Mouse (Mus musculus) midbrain, embryonic 15.5 days (tissue): ENCODE measurements around the gene Misp. TPM values are rescaled to one million over a fixed set of nuclear protein-coding genes. Genes with fewer than 3 reads are reported as not detected.

ENCODE experiments used
- ATAC-seq: fragments of 200-750 bp; cut with Nextera tagmentation; replicated peaks from 2 replicates; pipeline ENCODE4 v1.8.0; 2017; ENCODE audit warnings: moderate TSS enrichment
- H3K27ac ChIP-seq: fragments of 300-500 bp; sonication (generic); 2 replicates; pipeline ENCODE4 v1.5.1; 2015; ENCODE audit warnings: mild to moderate bottlenecking, inconsistent platforms
- H3K27me3 ChIP-seq: fragments of 300-500 bp; sonication (generic); replicated peaks from 2 replicates; pipeline ENCODE4 v1.6.1; 2015; ENCODE audit warnings: inconsistent platforms
- H3K36me3 ChIP-seq: fragments of 300-500 bp; sonication (generic); replicated peaks from 2 replicates; pipeline ENCODE4 v1.6.1; 2015; ENCODE audit warnings: inconsistent platforms
- H3K4me1 ChIP-seq: fragments of 300-500 bp; sonication (generic); 2 replicates; pipeline ENCODE4 v1.6.1; 2015; ENCODE audit warnings: inconsistent platforms
- H3K4me2 ChIP-seq: fragments of 300-500 bp; sonication (generic); 2 replicates; pipeline ENCODE4 v1.6.1; 2015; ENCODE audit warnings: inconsistent platforms, mild to moderate bottlenecking, moderate library complexity
- H3K4me3 ChIP-seq: fragments of 300-500 bp; sonication (generic); 2 replicates; pipeline ENCODE4 v1.5.1; 2015; ENCODE audit warnings: mild to moderate bottlenecking, inconsistent platforms
- H3K9ac ChIP-seq: fragments of 300-500 bp; sonication (generic); 2 replicates; pipeline ENCODE4 v1.6.1; 2015; ENCODE audit warnings: mild to moderate bottlenecking, inconsistent platforms
- H3K9me3 ChIP-seq: fragments of 300-500 bp; sonication (generic); 2 replicates; pipeline ENCODE4 v1.6.1; 2016; ENCODE audit warnings: inconsistent platforms
- WGBS: fragments of 180-500 bp; shearing (Covaris S2); methylation state at CpG from one replicate; pipeline ENCODE4 v1.1.7; 2015; ENCODE audit warnings: mixed read lengths; 5-methylcytosine and 5-hydroxymethylcytosine counted together
- polyA plus RNA-seq: library from polyadenylated mRNA; unstranded; fragments of >200 nt; fragmentation: Nextera tagmentation; extraction: Ambion mirVana; gene quantifications from 2 replicates; pipeline ENCODE4 v1.2.1, GENCODE M21; 2015

The Misp gene
- 0.23 and 0.85 TPM in 2 replicates for polyA plus RNA-seq

GRCm38 (mm10) chr10:79820782-79821181 lies at the start of gene Misp:
Gene Misp, plus strand, starts transcription at chr10:79820989.
- Histone ChIP-seq H3K27ac (no peak within 1 kb of the TSS), H3K36me3 (peaks cover 20% of the 10 kb centered on the region; the same call in 1 of the 2 replicates), H3K4me2 (no peak within 1 kb of the TSS), H3K4me3 (no peak within 1 kb of the TSS), H3K27me3 (no peaks in the 10 kb centered on the region), H3K9ac (no peak within 1 kb of the TSS), H3K4me1 (peaks cover 6% of the 10 kb centered on the region; the same call in 1 of the 2 replicates), H3K9me3 (no peaks in the 10 kb centered on the region)
- ATAC-seq = no peak
- WGBS = 75% methylated on average over 11 of the region's 11 CpGs

GRCm38 (mm10) chr10:79772320-79772719 lies 48.5 kb upstream of the Misp start:
- Histone ChIP-seq H3K27ac (no peak overlapping the region), H3K4me3 (no peak overlapping the region), H3K4me1 (peaks cover 19% of the 10 kb centered on the region), H3K36me3 (no peaks in the 10 kb centered on the region), H3K9ac (no peak overlapping the region), H3K4me2 (no peak overlapping the region), H3K9me3 (no peaks in the 10 kb centered on the region), H3K27me3 (peaks cover 11% of the 10 kb centered on the region)
- 89% methylated on average over 3 of the region's 3 CpGs for WGBS
- no peak for ATAC-seq

- Histone ChIP-seq H3K36me3 (no peaks in the 10 kb centered on the region), H3K4me2 (no peak overlapping the region), H3K4me1 (peaks cover 15% of the 10 kb centered on the region), H3K9ac (no peak overlapping the region), H3K9me3 (no peaks in the 10 kb centered on the region), H3K27me3 (peaks cover 19% of the 10 kb centered on the region), H3K4me3 (no peak overlapping the region), H3K27ac (no peak overlapping the region)
- 86% methylated on average over 2 of the region's 2 CpGs for WGBS
- no peak for ATAC-seq
Measured at GRCm38 (mm10) chr10:79773208-79773607, 47.6 kb upstream of the Misp start.

DNA sequence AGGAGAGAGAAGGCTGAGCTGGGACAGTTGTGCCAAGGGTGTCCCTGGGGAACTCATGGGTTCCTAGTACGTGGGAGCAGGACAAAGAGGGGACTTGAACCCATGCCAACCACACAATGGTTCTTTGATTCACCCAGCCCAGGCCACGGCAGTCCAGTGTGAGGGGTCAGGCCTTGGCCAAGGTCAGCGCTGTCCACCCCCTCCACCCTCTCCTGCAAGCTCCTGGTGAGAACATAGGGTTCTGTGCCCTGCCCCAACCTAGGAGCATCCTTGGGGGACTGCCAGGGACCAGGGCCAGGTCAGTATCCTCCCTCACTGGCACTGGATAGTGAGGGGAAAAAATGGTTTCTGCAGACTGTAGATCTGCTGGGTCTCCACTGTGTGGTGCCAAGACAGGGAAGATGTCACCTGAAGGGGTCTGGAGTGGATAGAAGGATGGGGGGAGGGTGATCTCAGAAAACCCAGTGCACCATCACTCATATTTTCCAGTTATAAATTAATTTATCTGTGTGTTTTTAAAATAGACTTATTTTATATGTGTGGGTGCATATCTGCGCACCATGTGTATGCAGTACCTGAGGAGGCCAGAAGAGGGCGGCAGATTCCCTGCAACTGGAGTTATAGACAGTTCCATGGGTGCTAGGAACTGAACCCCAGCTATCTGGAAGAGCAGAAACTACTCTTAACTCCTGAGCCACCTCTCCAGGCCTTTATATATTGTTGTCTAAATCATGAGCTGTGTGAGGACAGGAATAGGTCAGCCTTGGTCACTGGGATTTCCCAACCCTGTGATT lies 46.1 kb upstream of the Misp start:
- Histone ChIP-seq H3K4me3 (no peak overlapping the region), H3K27ac (no peak overlapping the region), H3K9ac (no peak overlapping the region), H3K36me3 (no peaks in the 10 kb centered on the region), H3K4me1 (peaks cover 9% of the 10 kb centered on the region; the same call in 1 of the 2 replicates), H3K27me3 (peaks cover 31% of the 10 kb centered on the region), H3K4me2 (no peak overlapping the region), H3K9me3 (no peaks in the 10 kb centered on the region)
- 69% methylated on average over 5 of the region's 5 CpGs for WGBS
- ATAC-seq = no peak

GRCm38 (mm10) chr10:79777103-79777531 lies 43.7 kb upstream of the Misp start, which contains the start of gene Fstl3:
Gene Fstl3, plus strand, starts transcription at chr10:79777272.
- H3K9ac ChIP-seq = no peak within 1 kb of the TSS
- no peaks in the 10 kb centered on the region for H3K9me3 ChIP-seq
- H3K4me1 ChIP-seq = peaks cover 20% of the 10 kb centered on the region
- peak within 1 kb of the TSS; percentile 4; the same call in 1 of the 2 replicates for H3K4me3 ChIP-seq
- H3K36me3 ChIP-seq = no peaks in the 10 kb centered on the region
- peaks cover 41% of the 10 kb centered on the region for H3K27me3 ChIP-seq
- H3K27ac ChIP-seq = no peak within 1 kb of the TSS
- H3K4me2 ChIP-seq = peak within 1 kb of the TSS; percentile 39
- WGBS = 2% methylated on average over 39 of the region's 39 CpGs
- no peak for ATAC-seq

- 11% methylated on average over 15 of the region's 15 CpGs for WGBS
- H3K36me3 ChIP-seq = no peaks in the 10 kb centered on the region
- H3K4me1 ChIP-seq = peaks cover 20% of the 10 kb centered on the region
- H3K9ac ChIP-seq = no peak overlapping the region
- H3K27me3 ChIP-seq = peaks cover 44% of the 10 kb centered on the region
- H3K4me3 ChIP-seq = no peak overlapping the region
- H3K4me2 ChIP-seq = no peak overlapping the region
- no peaks in the 10 kb centered on the region for H3K9me3 ChIP-seq
- no peak for ATAC-seq
- H3K27ac ChIP-seq = no peak overlapping the region
Measured at GRCm38 (mm10) chr10:79778006-79778405, 42.8 kb upstream of the Misp start.

DNA sequence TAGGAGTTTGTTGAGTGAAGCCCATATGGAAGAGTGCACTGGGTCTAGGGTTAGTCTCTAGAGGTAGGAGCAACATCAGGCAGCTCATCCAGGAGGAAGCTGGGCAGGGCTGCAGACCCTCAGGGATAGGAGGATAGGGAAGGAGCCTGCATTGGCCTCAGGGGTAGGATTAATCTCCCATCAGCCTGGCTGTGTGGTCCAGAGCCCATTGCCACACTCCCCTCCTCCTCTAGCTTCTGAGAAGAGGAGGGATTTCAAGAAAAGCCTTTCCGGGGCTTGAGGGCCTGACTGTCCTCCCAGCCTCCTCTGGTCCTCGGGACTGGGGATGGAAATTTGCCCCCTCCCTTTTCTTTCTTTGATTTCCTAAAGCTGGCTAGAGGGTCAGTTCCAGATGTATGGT lies 41.6 kb upstream of the Misp start:
- WGBS = 2% methylated on average over 2 of the region's 2 CpGs
- H3K4me1 ChIP-seq = peaks cover 20% of the 10 kb centered on the region
- no peaks in the 10 kb centered on the region for H3K9me3 ChIP-seq
- no peak overlapping the region for H3K4me3 ChIP-seq
- no peak overlapping the region for H3K4me2 ChIP-seq
- peaks cover 44% of the 10 kb centered on the region for H3K27me3 ChIP-seq
- H3K9ac ChIP-seq = no peak overlapping the region
- H3K27ac ChIP-seq = no peak overlapping the region
- ATAC-seq = no peak
- no peaks in the 10 kb centered on the region for H3K36me3 ChIP-seq

DNA sequence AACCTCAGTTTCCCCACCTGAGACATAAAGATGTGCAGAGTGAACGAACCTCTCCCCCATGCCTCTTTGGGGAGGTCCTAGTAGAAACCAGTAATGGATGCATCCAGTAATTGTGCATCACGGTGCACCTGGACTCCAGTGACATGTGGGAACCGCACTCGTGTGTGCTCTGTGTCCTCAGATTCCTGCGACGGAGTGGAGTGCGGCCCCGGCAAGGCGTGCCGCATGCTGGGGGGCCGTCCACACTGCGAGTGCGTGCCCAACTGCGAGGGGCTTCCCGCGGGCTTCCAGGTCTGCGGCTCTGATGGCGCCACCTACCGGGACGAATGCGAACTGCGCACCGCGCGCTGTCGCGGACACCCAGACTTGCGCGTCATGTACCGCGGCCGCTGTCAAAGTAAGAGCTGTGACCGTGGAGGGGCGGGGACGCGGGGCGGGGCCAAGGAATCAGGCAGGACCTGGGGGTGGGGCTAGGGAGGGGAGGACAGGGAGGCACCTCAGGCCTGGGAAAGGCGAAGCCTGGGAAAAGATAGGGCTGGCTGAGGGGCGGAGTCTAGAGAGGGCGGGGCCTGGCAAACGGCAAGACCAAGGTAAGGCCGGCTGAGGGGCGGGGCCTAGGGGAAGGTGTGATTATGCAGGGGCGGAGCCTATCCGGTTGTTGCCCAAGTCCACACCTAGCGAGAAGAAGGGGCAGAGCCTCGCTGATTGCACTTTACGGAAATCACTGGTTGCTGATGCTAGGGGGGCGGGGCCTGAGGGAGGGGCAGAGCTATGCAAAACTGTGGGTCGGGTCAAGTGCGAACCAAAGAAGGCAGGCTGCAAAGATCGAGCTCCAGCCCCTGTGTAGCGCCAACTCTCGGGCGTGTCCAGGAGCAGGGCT lies 40.8 kb upstream of the Misp start:
- ATAC-seq = peak; percentile 93
- Histone ChIP-seq H3K4me3 (peak overlapping the region; percentile 37), H3K9me3 (no peaks in the 10 kb centered on the region), H3K27ac (peak overlapping the region; percentile 9), H3K4me2 (peak overlapping the region; percentile 63), H3K36me3 (no peaks in the 10 kb centered on the region), H3K9ac (peak overlapping the region; percentile 2; the same call in 1 of the 2 replicates), H3K27me3 (peaks cover 44% of the 10 kb centered on the region), H3K4me1 (peaks cover 20% of the 10 kb centered on the region)
- 1% methylated on average over 55 of the region's 55 CpGs for WGBS

DNA sequence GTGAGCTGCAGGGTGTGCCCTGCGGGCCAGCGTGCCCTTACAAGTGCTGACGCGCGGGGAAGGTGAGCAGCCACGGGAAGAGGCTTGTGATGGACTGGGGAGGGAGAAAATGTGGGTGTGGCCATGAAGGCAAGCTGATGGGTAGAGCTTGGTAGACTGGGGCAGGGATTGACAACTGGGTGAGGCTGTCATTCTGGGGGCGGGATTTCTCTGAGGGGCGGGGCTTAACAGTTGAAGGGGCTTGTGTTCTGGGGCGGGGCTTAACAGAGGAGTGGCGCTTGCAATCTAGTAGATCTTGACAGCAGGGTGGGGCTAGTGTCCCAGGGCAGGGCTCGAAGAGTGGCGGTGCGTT lies 40.1 kb upstream of the Misp start:
- Histone ChIP-seq H3K4me1 (peaks cover 20% of the 10 kb centered on the region), H3K36me3 (no peaks in the 10 kb centered on the region), H3K4me3 (peak overlapping the region; percentile 37), H3K27me3 (peaks cover 44% of the 10 kb centered on the region), H3K27ac (peak overlapping the region; percentile 9), H3K9me3 (no peaks in the 10 kb centered on the region), H3K9ac (peak overlapping the region; percentile 2; the same call in 1 of the 2 replicates), H3K4me2 (peak overlapping the region; percentile 63)
- WGBS = under 1% methylated on average over 13 of the region's 13 CpGs
- ATAC-seq = no peak; the same call in 1 of the 2 replicates

DNA sequence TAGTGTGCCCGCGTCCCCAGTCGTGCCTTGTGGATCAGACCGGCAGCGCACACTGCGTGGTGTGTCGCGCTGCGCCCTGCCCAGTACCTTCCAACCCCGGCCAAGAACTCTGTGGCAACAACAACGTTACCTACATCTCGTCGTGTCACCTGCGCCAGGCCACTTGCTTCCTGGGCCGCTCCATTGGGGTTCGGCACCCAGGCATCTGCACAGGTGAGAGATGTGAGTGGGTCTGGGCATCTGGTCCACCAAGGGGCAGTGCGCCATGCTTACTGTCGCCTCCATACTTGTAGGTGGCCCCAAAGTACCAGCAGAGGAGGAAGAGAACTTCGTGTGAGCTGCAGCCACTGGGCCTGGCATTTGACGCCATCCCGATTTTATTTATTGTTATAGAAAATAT lies 39.6 kb upstream of the Misp start:
- Histone ChIP-seq H3K4me2 (peak overlapping the region; percentile 63), H3K4me3 (peak overlapping the region; percentile 37), H3K27ac (no peak overlapping the region), H3K36me3 (no peaks in the 10 kb centered on the region), H3K9me3 (no peaks in the 10 kb centered on the region), H3K9ac (no peak overlapping the region), H3K27me3 (peaks cover 44% of the 10 kb centered on the region), H3K4me1 (peaks cover 20% of the 10 kb centered on the region)
- no peak for ATAC-seq
- 29% methylated on average over 21 of the region's 21 CpGs for WGBS

- H3K27me3 ChIP-seq = peaks cover 38% of the 10 kb centered on the region
- ATAC-seq = no peak
Measured at GRCm38 (mm10) chr10:79781956-79782355, 38.8 kb upstream of the Misp start.

DNA sequence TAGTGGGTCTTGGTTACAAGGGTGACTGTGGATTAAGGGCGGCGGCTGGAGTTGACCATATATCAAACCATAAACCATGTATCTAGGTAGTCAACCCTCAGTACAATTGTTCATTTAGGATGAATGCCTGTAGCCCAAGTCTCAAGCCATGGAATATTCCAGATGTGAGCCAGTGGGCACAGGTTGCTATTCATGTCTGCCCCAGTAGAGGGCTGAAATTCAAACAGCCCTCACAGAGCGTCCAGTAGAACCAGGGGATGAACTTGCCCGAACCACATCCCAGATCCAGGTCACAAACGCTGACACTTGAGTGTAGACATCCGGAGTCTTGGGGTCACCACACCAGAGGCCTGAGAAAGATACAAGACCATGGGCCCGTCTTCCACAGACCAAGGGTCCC lies 37.7 kb upstream of the Misp start:
- 66% methylated on average over 7 of the region's 7 CpGs for WGBS
- H3K4me2 ChIP-seq = no peak overlapping the region
- H3K9me3 ChIP-seq = no peaks in the 10 kb centered on the region
- peaks cover 12% of the 10 kb centered on the region for H3K4me1 ChIP-seq
- peaks cover 28% of the 10 kb centered on the region for H3K27me3 ChIP-seq
- ATAC-seq = no peak
- no peak overlapping the region for H3K4me3 ChIP-seq
- no peak overlapping the region for H3K9ac ChIP-seq
- H3K27ac ChIP-seq = no peak overlapping the region
- H3K36me3 ChIP-seq = no peaks in the 10 kb centered on the region

More at GRCm38 (mm10) chr10:79781956-79782355, 38.8 kb upstream of the Misp start:
- Histone ChIP-seq H3K9ac (no peak overlapping the region), H3K4me3 (no peak overlapping the region), H3K9me3 (no peaks in the 10 kb centered on the region), H3K4me1 (peaks cover 18% of the 10 kb centered on the region), H3K36me3 (no peaks in the 10 kb centered on the region), H3K4me2 (no peak overlapping the region), H3K27ac (no peak overlapping the region)
- 55% methylated on average over 5 of the region's 5 CpGs for WGBS
